Mouse (Mus musculus) forebrain, embryonic 12.5 days (tissue): ENCODE measurements around the gene Mmp24. TPM values are rescaled to one million over a fixed set of nuclear protein-coding genes. Genes with fewer than 3 reads are reported as not detected.
"Not testable (repeated sequence)": the region's sequence is repeated elsewhere in the genome, so short reads cannot be mapped to it uniquely, and the experiment has no call there.

ENCODE experiments used
- ATAC-seq: fragments of 200-750 bp; cut with Nextera tagmentation; 2 replicates; pipeline ENCODE4 v1.8.0; 2017; ENCODE audit warnings: moderate TSS enrichment; ENCODE audit not compliant: low FRiP score
- H3K27ac ChIP-seq: fragments of 300-500 bp; sonication (generic); 2 replicates; pipeline ENCODE4 v1.5.1; 2016; ENCODE audit warnings: mild to moderate bottlenecking
- H3K27me3 ChIP-seq: fragments of 300-500 bp; sonication (generic); 2 replicates; pipeline ENCODE4 v1.6.1; 2016; ENCODE audit warnings: mild to moderate bottlenecking
- H3K36me3 ChIP-seq: fragments of 300-500 bp; sonication (generic); replicated peaks from 2 replicates; pipeline ENCODE4 v1.6.1; 2016; ENCODE audit warnings: mild to moderate bottlenecking
- H3K4me1 ChIP-seq: fragments of 300-500 bp; sonication (generic); 2 replicates; pipeline ENCODE4 v1.6.1; 2016
- H3K4me2 ChIP-seq: fragments of 300-500 bp; sonication (generic); 2 replicates; pipeline ENCODE4 v1.6.1; 2016; ENCODE audit warnings: mild to moderate bottlenecking, moderate library complexity
- H3K4me3 ChIP-seq: fragments of 300-500 bp; sonication (generic); replicated peaks from 2 replicates; pipeline ENCODE4 v1.5.1; 2016; ENCODE audit warnings: mild to moderate bottlenecking
- H3K9ac ChIP-seq: fragments of 300-500 bp; sonication (generic); 2 replicates; pipeline ENCODE4 v1.6.1; 2016; ENCODE audit warnings: mild to moderate bottlenecking
- H3K9me3 ChIP-seq: fragments of 300-500 bp; sonication (generic); 2 replicates; pipeline ENCODE4 v1.6.1; 2016
- WGBS: fragments of 180-500 bp; shearing (Covaris S2); methylation state at CpG from one replicate; pipeline ENCODE4 v1.1.7; 2016; 5-methylcytosine and 5-hydroxymethylcytosine counted together
- polyA plus RNA-seq: library from polyadenylated mRNA; unstranded; fragments of >200 nt; fragmentation: Nextera tagmentation; extraction: Ambion mirVana; gene quantifications from 2 replicates; pipeline ENCODE4 v1.2.1, GENCODE M21; 2016

Mmp24 gene
- polyA plus RNA-seq, 1 experiment from 2014 or later = 4.4 TPM

DNA sequence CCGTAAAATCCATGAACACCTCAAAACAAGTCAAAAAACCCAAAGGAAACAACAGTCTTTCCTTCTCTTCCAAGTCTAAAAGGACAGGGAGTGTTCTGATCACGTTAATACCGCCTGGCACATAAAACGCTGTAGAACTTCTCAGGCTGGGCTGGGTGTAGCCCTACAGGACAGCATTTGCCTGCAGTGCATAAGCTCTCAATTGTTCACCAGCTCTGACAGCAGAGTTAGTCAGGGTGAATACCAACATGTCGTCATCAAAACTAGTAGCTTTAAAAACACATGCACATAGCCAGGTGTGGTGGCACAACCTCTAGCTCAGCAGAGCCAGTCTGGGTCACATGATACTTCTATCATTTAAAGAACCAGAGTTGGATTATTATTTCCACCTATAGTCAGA is 45.6 kb downstream of the Mmp24 start:
- Histone ChIP-seq H3K27me3 (no peaks in the 10 kb centered on the region), H3K4me3 (no peak overlapping the region), H3K9me3 (no peaks in the 10 kb centered on the region), H3K4me1 (peaks cover 29% of the 10 kb centered on the region), H3K9ac (no peak overlapping the region), H3K36me3 (peaks cover 44% of the 10 kb centered on the region), H3K27ac (no peak overlapping the region), H3K4me2 (no peak overlapping the region)
- no peak for ATAC-seq
- WGBS = 91% methylated on average over 5 of the region's 5 CpGs

DNA sequence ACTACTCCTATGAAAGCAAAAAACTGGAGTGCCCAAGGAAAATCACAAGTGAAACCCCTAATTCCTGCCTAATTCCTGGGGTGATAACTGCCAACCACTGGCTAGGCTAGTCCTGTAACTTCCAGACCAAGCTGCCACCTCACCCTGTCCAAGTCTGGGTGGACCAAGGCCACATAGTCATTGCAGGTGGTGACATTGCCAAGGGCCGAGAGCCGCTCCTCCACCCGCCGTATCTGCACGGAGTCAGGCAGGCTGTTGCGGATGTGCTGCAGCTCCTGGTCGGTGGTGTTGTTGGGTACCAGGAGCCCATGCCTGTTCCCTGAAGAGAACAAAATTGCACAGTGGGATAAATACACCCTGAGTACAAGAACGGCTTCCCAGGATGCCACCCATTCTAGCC is 48.6 kb downstream of the Mmp24 start:
- H3K4me3 ChIP-seq = no peak overlapping the region
- no peaks in the 10 kb centered on the region for H3K27me3 ChIP-seq
- 96% methylated on average over 8 of the region's 8 CpGs for WGBS
- no peak for ATAC-seq
- H3K27ac ChIP-seq = no peak overlapping the region
- no peak overlapping the region for H3K4me2 ChIP-seq
- H3K9ac ChIP-seq = no peak overlapping the region
- no peaks in the 10 kb centered on the region for H3K9me3 ChIP-seq
- H3K4me1 ChIP-seq = peaks cover 31% of the 10 kb centered on the region
- H3K36me3 ChIP-seq = peaks cover 44% of the 10 kb centered on the region

DNA sequence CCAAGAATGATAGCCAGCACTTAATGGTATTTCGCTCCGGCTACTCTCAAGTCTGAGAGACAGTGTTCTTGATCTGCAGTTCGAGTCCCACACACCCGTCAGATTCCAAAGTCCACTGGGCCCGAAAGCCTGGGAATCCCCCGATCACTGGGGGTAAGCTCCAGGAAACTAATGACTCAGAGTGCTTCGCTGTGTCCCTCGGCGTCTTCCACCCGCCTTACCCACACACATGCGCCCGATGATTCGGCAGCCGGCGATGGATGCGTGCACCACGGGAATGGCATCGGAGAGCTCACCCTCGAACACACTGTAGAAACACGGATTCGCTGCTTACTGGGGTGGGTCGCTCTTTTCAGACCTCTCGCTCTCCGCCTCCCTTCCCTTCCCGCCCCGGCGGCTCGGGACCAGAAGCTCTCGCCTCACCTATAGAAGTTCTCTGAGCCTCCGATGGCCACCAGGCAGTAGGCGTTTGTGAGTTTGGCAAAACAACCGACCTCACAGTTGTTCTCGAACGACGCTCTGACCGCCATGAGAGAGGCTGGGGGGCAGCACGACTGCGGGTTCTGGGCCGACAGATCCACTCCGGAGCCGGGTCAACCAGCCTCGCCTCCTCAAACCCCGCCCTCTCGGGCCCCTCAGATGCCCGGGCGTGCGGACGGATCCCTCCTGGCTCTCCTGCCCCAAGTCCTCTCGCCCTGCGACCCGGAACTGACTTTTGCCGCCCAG is 50.9 kb downstream of the Mmp24 start:
- peak overlapping the region; percentile 68 for H3K27ac ChIP-seq
- 3% methylated on average over 52 of the region's 52 CpGs for WGBS
- ATAC-seq = peak; percentile 5

DNA sequence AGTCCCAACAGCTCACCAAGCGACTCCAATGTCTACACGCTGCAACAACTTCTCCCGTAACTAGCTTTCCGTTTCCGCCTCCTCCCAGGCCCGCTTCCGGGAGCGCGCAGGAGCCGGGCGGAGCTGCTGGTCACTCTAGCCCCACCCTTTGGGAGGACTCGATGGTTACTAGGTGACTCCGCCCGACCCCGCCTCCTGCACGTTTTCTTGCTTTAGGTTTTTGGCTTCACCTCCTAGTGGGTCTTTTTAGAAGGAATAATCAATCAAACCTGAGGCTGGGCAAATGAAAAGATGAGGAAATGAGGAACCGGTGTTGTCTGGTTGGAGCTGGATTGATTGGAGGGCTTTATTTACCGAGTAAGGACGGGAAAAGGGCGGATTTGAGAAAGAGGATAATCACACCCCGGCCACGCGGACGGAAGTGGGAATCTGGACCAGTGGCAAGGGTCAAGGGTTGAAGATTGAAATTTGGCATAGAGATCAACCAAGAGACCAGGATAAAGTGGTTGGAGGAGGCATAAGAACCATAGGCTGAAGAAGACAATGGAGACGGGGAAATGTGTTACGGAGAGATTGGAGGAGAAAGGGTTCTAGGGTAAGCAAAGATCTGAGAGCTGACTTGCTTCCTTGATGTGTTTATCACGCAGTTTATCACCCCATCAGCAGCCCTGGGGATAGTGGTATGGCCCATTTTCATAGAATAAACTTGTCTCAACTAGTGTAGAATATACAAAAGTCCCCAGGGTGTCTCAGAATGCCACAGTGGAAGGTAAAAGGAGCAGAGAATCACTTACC is 51.7 kb downstream of the Mmp24 start, which contains the start of gene Eif6:
Gene Eif6 (minus strand): TSS at position 296 of the 795 bp plus-strand sequence.
- H3K36me3 ChIP-seq = peaks cover 23% of the 10 kb centered on the region
- H3K9me3 ChIP-seq = no peaks in the 10 kb centered on the region
- H3K4me3 ChIP-seq = peak within 1 kb of the TSS; percentile 97
- H3K27ac ChIP-seq = peak within 1 kb of the TSS; percentile 68
- H3K4me1 ChIP-seq = peaks cover 19% of the 10 kb centered on the region
- H3K4me2 ChIP-seq = peak within 1 kb of the TSS; percentile 94
- peak; percentile 94 for ATAC-seq
- H3K9ac ChIP-seq = peak within 1 kb of the TSS; percentile 78
- WGBS = 4% methylated on average over 27 of the region's 27 CpGs
- no peaks in the 10 kb centered on the region for H3K27me3 ChIP-seq

More for the DNA sequence above, 50.9 kb downstream of the Mmp24 start:
- Histone ChIP-seq H3K4me2 (peak overlapping the region; percentile 94), H3K9ac (peak overlapping the region; percentile 78), H3K4me1 (peaks cover 19% of the 10 kb centered on the region), H3K27me3 (no peaks in the 10 kb centered on the region), H3K4me3 (peak overlapping the region; percentile 97), H3K36me3 (peaks cover 29% of the 10 kb centered on the region), H3K9me3 (no peaks in the 10 kb centered on the region)

DNA sequence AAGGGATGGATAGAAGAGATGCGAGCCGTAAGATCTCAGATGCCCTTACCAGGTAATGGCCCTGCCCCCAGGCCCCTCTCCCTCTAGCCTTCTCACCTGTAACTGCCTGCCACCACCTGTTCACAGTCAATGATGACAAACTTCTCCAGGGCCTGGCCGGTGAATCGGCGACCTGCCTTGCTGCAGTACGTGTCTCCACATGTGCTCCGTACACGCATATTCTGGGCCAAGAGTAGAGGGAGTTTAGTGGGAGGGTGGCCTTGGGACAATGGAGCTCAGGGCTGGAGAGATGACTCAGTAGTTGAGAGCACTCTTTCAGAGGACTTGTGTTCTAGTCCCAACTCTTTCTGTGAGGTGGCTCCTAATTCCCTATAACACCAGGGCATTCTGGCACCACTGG is 55.7 kb downstream of the Mmp24 start:
- no peak overlapping the region for H3K4me3 ChIP-seq
- ATAC-seq = no peak
- no peaks in the 10 kb centered on the region for H3K9me3 ChIP-seq
- H3K9ac ChIP-seq = no peak overlapping the region
- H3K36me3 ChIP-seq = no peaks in the 10 kb centered on the region
- H3K27me3 ChIP-seq = 0 out of 2 replicates have a peak, but pooled peaks cover 3% of the 10 kb centered on the region
- peaks cover 12% of the 10 kb centered on the region for H3K4me1 ChIP-seq
- H3K4me2 ChIP-seq = no peak overlapping the region
- WGBS = 94% methylated on average over 8 of the region's 8 CpGs
- no peak overlapping the region for H3K27ac ChIP-seq

DNA sequence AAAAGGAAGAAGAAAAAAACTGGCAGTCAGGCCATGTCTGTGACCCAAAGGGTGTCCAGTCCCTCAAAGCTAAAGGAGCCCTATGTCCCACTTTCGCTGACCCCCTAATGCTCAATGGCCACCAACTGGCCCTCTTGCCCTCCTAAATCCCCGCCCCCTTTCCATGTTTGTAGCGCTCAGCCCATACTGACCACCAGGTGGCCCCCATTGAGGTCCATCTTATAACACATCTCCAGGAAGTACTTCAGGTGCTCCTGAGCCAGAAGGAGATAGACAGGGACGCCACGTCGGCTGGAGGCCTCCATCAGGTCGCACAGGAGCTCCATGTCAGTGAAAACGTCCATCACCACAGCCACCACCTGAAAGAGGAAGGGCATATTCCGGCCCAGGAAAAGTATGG is 56.2 kb downstream of the Mmp24 start:
- no peak overlapping the region for H3K4me2 ChIP-seq
- 67% methylated on average over 9 of the region's 9 CpGs for WGBS
- no peaks in the 10 kb centered on the region for H3K36me3 ChIP-seq
- no peak overlapping the region for H3K9ac ChIP-seq
- H3K27me3 ChIP-seq = 0 out of 2 replicates have a peak, but pooled peaks cover 3% of the 10 kb centered on the region
- no peaks in the 10 kb centered on the region for H3K9me3 ChIP-seq
- no peak for ATAC-seq
- no peak overlapping the region for H3K4me3 ChIP-seq
- H3K27ac ChIP-seq = no peak overlapping the region
- H3K4me1 ChIP-seq = peaks cover 10% of the 10 kb centered on the region

DNA sequence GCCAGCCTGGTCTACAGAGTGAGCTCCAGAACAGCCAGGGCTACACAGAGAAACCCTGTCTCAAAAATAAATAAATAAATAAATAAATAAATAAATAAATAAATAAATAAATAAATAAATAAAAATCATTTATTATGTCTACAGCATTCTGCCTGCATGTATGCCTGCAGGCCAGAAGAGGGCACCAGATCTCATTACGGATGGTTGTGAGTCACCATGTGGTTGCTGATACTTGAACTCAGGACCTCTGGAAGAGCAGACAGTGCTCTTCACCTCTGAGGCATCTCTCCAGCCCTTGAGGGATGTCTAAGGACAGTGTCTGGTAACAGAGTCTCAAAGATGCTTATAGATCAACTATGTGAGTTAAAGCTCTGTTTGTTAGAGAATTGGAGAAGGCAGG is 56.9 kb downstream of the Mmp24 start:
- WGBS = 81% methylated on average over 1 of the region's 1 CpGs
- H3K4me3 ChIP-seq, ATAC-seq, H3K36me3 ChIP-seq, H3K4me1 ChIP-seq, H3K9ac ChIP-seq, H3K27ac ChIP-seq, H3K4me2 ChIP-seq, H3K9me3 ChIP-seq, H3K27me3 ChIP-seq: not testable (repeated sequence)

DNA sequence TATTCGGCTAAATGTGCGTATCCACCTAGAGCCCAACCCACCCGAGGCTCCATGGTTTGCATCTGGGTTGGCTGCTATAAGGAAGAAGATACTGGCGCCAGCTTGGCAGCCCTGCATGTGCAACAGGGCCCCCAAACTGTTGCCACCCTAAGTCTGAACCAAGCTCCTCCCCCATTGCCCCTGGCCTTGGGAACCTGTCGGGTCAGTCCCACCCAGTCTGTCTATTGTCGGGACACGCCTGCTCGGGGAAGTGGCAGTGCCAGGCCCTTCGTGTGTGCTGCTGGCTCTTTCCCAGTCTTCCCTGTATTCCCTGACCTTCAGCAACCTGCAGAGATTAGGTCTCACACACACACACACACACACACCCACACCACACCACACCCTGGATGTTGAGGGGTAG is 59.6 kb downstream of the Mmp24 start, which contains the start of gene Fam83c:
Gene Fam83c (minus strand): TSS at position 123 of the 400 bp plus-strand sequence.
- ATAC-seq = no peak
- Histone ChIP-seq H3K4me3 (no peak within 1 kb of the TSS), H3K9me3 (no peaks in the 10 kb centered on the region), H3K9ac (0 out of 2 replicates have a peak within 1 kb of the TSS, but pooled peaks have one; percentile 7), H3K4me1 (no peaks in the 10 kb centered on the region), H3K27ac (no peak within 1 kb of the TSS), H3K4me2 (no peak within 1 kb of the TSS), H3K36me3 (no peaks in the 10 kb centered on the region), H3K27me3 (0 out of 2 replicates have a peak, but pooled peaks cover 3% of the 10 kb centered on the region)
- 70% methylated on average over 9 of the region's 9 CpGs for WGBS

DNA sequence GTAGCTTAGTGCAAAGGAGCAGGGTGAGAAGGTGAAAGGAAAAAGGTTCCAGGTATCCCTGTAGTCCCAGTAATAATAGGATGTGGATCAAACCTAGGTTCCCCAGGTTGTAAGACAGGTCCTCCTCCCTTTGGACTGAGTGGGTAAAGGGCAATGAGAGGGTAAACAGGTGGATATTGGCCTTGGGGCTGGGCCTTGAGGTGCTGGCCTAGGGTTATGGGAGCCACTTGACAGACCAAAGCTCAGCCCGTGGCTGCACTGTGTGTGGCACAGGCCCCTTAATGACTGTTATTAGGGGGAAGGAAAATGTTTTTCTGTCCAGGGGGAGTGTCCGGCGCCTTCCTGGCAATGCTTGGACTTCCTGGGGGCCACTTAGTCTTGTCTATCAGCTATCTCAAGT is 62.8 kb downstream of the Mmp24 start:
- H3K9ac ChIP-seq = no peak overlapping the region
- ATAC-seq = no peak
- 76% methylated on average over 3 of the region's 3 CpGs for WGBS
- no peak overlapping the region for H3K4me2 ChIP-seq
- no peaks in the 10 kb centered on the region for H3K36me3 ChIP-seq
- no peaks in the 10 kb centered on the region for H3K9me3 ChIP-seq
- H3K4me1 ChIP-seq = no peaks in the 10 kb centered on the region
- no peak overlapping the region for H3K4me3 ChIP-seq
- no peak overlapping the region for H3K27ac ChIP-seq
- H3K27me3 ChIP-seq = 0 out of 2 replicates have a peak, but pooled peaks cover 3% of the 10 kb centered on the region

DNA sequence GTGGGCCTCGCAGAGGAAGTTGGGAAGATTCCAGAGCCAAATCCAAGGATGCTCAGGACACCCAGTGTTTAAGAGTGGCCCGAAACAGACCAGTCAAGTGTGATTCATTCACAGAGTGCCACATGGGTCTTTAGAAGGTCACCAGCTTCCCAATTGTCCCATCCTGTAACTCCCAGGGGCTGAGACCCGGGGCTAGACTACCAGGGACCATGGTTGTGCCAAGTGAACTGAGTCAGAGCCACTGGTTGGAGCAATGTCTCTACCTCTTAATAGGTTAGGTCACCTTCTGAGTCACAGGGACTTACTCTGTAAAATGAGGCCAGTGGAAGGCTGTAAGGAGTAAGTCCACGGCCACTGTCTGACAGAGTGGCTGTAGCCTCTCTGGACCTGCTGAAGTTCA is 63.8 kb downstream of the Mmp24 start:
- H3K9ac ChIP-seq = no peak overlapping the region
- WGBS = 83% methylated on average over 4 of the region's 4 CpGs

DNA sequence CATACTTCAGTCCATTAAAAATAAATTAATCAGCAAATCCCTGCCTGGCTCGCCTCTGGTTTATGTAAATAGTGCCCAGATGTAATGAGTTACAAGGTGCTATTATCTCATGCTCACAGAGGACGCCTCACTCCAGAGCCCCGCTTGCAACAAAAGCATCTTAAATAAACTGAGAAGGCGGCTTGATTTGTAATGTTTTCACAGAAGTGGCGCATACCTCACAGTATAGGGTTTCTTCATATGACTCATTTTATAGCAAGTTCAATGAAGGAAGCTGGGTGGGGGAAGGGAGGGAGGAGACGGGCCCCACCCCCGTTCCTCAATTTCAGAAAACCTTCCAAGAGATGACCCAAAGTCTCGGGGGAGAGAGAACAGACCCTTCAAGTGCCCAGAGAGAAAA is 71.8 kb downstream of the Mmp24 start:
- H3K9ac ChIP-seq = no peak overlapping the region
- no peak overlapping the region for H3K27ac ChIP-seq
- no peak overlapping the region for H3K4me2 ChIP-seq
- no peaks in the 10 kb centered on the region for H3K27me3 ChIP-seq
- no peak overlapping the region for H3K4me3 ChIP-seq
- no peak for ATAC-seq
- H3K9me3 ChIP-seq = no peaks in the 10 kb centered on the region
- peaks cover 50% of the 10 kb centered on the region for H3K36me3 ChIP-seq
- WGBS = 86% methylated on average over 8 of the region's 8 CpGs
- H3K4me1 ChIP-seq = no peaks in the 10 kb centered on the region

More for the DNA sequence above, 63.8 kb downstream of the Mmp24 start:
- H3K27me3 ChIP-seq = 0 out of 2 replicates have a peak, but pooled peaks cover 3% of the 10 kb centered on the region
- H3K4me2 ChIP-seq = no peak overlapping the region
- no peak for ATAC-seq
- H3K4me3 ChIP-seq = no peak overlapping the region
- no peak overlapping the region for H3K27ac ChIP-seq
- H3K4me1 ChIP-seq = no peaks in the 10 kb centered on the region
- H3K9me3 ChIP-seq = no peaks in the 10 kb centered on the region
- no peaks in the 10 kb centered on the region for H3K36me3 ChIP-seq

DNA sequence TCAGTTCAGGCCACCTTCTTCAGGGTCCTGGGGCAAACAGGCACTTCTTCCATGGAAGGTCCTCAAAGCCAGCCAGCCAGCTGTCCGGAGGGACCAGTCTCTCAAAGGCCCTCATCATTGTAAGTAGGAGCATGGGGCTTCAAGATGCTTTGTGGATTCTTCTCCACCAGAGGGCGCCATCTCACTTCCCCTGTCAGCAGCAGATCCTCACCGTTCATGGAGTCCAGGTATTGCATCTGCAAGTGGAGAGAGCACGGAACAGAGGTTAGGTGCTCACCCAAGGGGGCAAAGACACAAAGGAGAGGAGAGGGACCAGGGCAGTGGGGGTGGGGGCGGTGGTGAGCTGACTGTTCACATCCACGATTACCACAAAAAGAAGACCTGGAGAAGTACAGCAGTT is 73.1 kb downstream of the Mmp24 start:
- H3K4me1 ChIP-seq = no peaks in the 10 kb centered on the region
- H3K4me2 ChIP-seq = no peak overlapping the region
- ATAC-seq = no peak
- H3K4me3 ChIP-seq = no peak overlapping the region
- peaks cover 51% of the 10 kb centered on the region for H3K36me3 ChIP-seq
- H3K9ac ChIP-seq = no peak overlapping the region
- H3K27ac ChIP-seq = no peak overlapping the region
- H3K27me3 ChIP-seq = no peaks in the 10 kb centered on the region
- H3K9me3 ChIP-seq = no peaks in the 10 kb centered on the region
- WGBS = 37% methylated on average over 6 of the region's 6 CpGs
